Mouse (Mus musculus) MEL (cell line): ENCODE measurements around the gene Gm29094.

Experiments used
- MXI1 ChIP-seq: IDR thresholded peaks from 2 replicates; pipeline ENCODE4 v1.6.1; 2011; ENCODE audit warnings: mild to moderate bottlenecking, low read depth, low read length, improper control_type of control experiment
- USF1 ChIP-seq: IDR thresholded peaks from 2 replicates; pipeline ENCODE4 v1.6.1; 2014; ENCODE audit warnings: low read depth, mild to moderate bottlenecking, inconsistent platforms, low read length, improper control_type of control experiment, moderate library complexity
- ZKSCAN1 ChIP-seq: IDR thresholded peaks from 2 replicates; pipeline ENCODE4 v1.6.1; 2012; ENCODE audit warnings: low read depth, mild to moderate bottlenecking, inconsistent platforms, low read length, improper control_type of control experiment, moderate library complexity

DNA sequence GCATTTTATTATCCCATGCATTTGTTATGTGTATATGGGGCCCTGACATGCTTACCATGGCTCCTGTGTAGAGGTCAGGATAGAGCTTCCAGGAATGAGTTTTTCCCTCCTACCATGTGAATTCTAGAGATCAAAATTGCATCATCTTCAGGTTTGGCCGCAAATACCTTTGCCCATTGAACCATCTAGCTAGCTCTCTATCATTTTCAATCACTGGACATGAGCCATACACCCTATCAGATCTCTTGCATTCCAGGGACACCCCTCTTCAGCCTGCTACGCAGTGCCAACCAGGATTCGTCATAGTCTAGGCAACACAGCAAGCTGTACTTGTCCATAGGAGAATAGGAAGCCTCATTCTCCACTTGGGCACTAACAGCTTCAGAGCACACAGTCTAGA lies 64.8 kb downstream of the Gm29094 start:
- TF ChIP-seq MXI1 (no peak), USF1 (no peak), ZKSCAN1 (no peak)
